ENCODE assay signal across 9 mouse cellular contexts in genomic region chr17:68273954-68274353, GRCm38 (mm10). TPM values are rescaled to one million over a fixed set of nuclear protein-coding genes. Genes with fewer than 3 reads are reported as not detected.
DNase-seq lines count a peak whose midpoint lies in the region; ATAC-seq and TF ChIP-seq lines count a peak whose summit lies in the region.
"Had no signal": no experiment of that assay in that cellular context is flagged by ENCODE, and none has a peak within 500 bp of the region (broad histone marks: within the 10 kb centered on the region; RNA-seq: fewer than 3 reads in every experiment).

No protein-coding gene starts in this region.

- TF ChIP-seq POLR2A in limb, embryonic 14.5 days (IDR thresholded peaks at IDR 0.05; ENCODE audit: borderline replicate concordance, extremely low read depth, insufficient read depth, insufficient read length), result no peak

- peak; percentile 63 for ATAC-seq in forebrain, embryonic 15.5 days (replicated peaks)
- no peak for ATAC-seq in limb, embryonic 14.5 days (ENCODE audit: low FRiP score, low read depth)
- 0 out of 2 replicates have a peak, but pooled peaks have one; percentile 43 for ATAC-seq in stomach, embryonic 14.5 days (ENCODE audit: insufficient number of reproducible peaks, insufficient read depth, low FRiP score, low read depth)

- H3K9ac ChIP-seq in forebrain, embryonic 15.5 days (replicated peaks), result peak overlapping the region; percentile 53
- H3K9ac ChIP-seq in limb, embryonic 14.5 days (ENCODE audit: low read depth, low read length, severe bottlenecking), result peak overlapping the region; percentile 38
- no peak overlapping the region for H3K9ac ChIP-seq in stomach, embryonic 14.5 days (replicated peaks; ENCODE audit: low read depth, low read length)

- DNase-seq in left cerebral cortex, postnatal 4 days, result peak; percentile 23
- DNase-seq in left cerebral cortex, postnatal 14 days (ENCODE audit: low spot score in 2 of 2), result no peak
- no peak for DNase-seq in limb, embryonic 14.5 days (ENCODE audit: low spot score)
- DNase-seq in ovary, postnatal 36 days (ENCODE audit: low spot score), result no peak
- DNase-seq in layer of hippocampus, adult 9-10 months (ENCODE audit: low spot score), result no peak

- H3K9me3 ChIP-seq in forebrain, embryonic 15.5 days, result no peaks in the 10 kb centered on the region
- H3K9me3 ChIP-seq in limb, embryonic 14.5 days (ENCODE audit: control insufficient read depth, low read length), result no peaks in the 10 kb centered on the region
- H3K9me3 ChIP-seq in stomach, embryonic 14.5 days (ENCODE audit: control insufficient read depth, low read depth, low read length), result no peaks in the 10 kb centered on the region

- intact Hi-C loops in left cerebral cortex, postnatal 4 days (cut with DNase I), result no loop called here
- intact Hi-C loops in left cerebral cortex, postnatal 14 days (cut with DNase I), result no loop called here

- 14% methylated on average over 14 of the region's 14 CpGs for WGBS in forebrain, embryonic 15.5 days
- WGBS in limb, embryonic 14.5 days, result 21% methylated on average over 12 of the region's 14 CpGs
- WGBS in stomach, embryonic 14.5 days, result 14% methylated on average over 14 of the region's 14 CpGs

- H3K27ac ChIP-seq in forebrain, embryonic 15.5 days (replicated peaks), result no peak overlapping the region
- no peak overlapping the region for H3K27ac ChIP-seq in limb, embryonic 14.5 days (replicated peaks; ENCODE audit: low read depth, low read length)
- H3K27ac ChIP-seq in stomach, embryonic 14.5 days (ENCODE audit: low read length), result no peak overlapping the region

- peaks cover 10% of the 10 kb centered on the region for H3K4me1 ChIP-seq in forebrain, embryonic 15.5 days
- peaks cover 5% of the 10 kb centered on the region; the same call in 1 of the 2 replicates for H3K4me1 ChIP-seq in limb, embryonic 14.5 days (ENCODE audit: control insufficient read depth, insufficient read depth, low read length)
- 0 out of 2 replicates have a peak, but pooled peaks cover 3% of the 10 kb centered on the region for H3K4me1 ChIP-seq in stomach, embryonic 14.5 days (ENCODE audit: control insufficient read depth, insufficient read depth, low read length)

- H3K36me3 ChIP-seq in forebrain, embryonic 15.5 days, result no peaks in the 10 kb centered on the region
- H3K36me3 ChIP-seq in limb, embryonic 14.5 days (ENCODE audit: control insufficient read depth, insufficient read depth, low read length), result no peaks in the 10 kb centered on the region
- no peaks in the 10 kb centered on the region for H3K36me3 ChIP-seq in stomach, embryonic 14.5 days (ENCODE audit: control insufficient read depth, insufficient read depth, low read length)

- peak overlapping the region; percentile 97 for H3K4me2 ChIP-seq in forebrain, embryonic 15.5 days (replicated peaks)
- H3K4me2 ChIP-seq in limb, embryonic 14.5 days (replicated peaks; ENCODE audit: low read depth, low read length, severe bottlenecking), result peak overlapping the region; percentile 91
- peak overlapping the region; percentile 92 for H3K4me2 ChIP-seq in stomach, embryonic 14.5 days (replicated peaks; ENCODE audit: low read depth, low read length)

- no peaks in the 10 kb centered on the region for H3K27me3 ChIP-seq in forebrain, embryonic 15.5 days
- H3K27me3 ChIP-seq in limb, embryonic 14.5 days (ENCODE audit: control insufficient read depth, insufficient read depth, low read length), result peaks cover 13% of the 10 kb centered on the region
- H3K27me3 ChIP-seq in stomach, embryonic 14.5 days (ENCODE audit: control insufficient read depth, insufficient read depth, low read length), result peaks cover 12% of the 10 kb centered on the region; the same call in 1 of the 2 replicates

- peak overlapping the region; percentile 56 for H3K4me3 ChIP-seq in forebrain, embryonic 15.5 days
- H3K4me3 ChIP-seq in limb, embryonic 14.5 days (replicated peaks; ENCODE audit: low read length), result peak overlapping the region; percentile 42
- peak overlapping the region; percentile 36 for H3K4me3 ChIP-seq in stomach, embryonic 14.5 days (ENCODE audit: low read depth, low read length)

RNA-seq across cellular contexts. Expression of gene L3mbtl4, which starts 0.4 kb away (rescaled TPM):
- 10 to 100 TPM in 1 of 2 experiments, 1 to 10 TPM in 1; 9.2 to 10.8 TPM for total RNA-seq in left cerebral cortex, postnatal 4 days (2021)
- total RNA-seq in left cerebral cortex, postnatal 14 days (2021), result 1 to 10 TPM; 3.9 to 5.0 TPM
- 2.0 and 2.2 TPM in 2 replicates for polyA plus RNA-seq in forebrain, embryonic 15.5 days (2015; fragmentation: Nextera tagmentation; extraction: Ambion mirVana)
- polyA plus RNA-seq in limb, embryonic 14.5 days (2012; rRNA removed), result 0.10 and 0.12 TPM in 2 replicates
- polyA plus RNA-seq in limb, embryonic 14.5 days (2014; fragmentation: Nextera tagmentation; extraction: Ambion mirVana), result 0.12 TPM in 1 of 2 replicates, not detected in the other
- not detected in 2 replicates for polyA plus RNA-seq in stomach, embryonic 14.5 days (2014; fragmentation: Nextera tagmentation; extraction: Ambion mirVana)
- total RNA-seq: megakaryocyte progenitor cell, adult 5-6 weeks had no signal
- polyA plus RNA-seq: thymus, postnatal 0 days had no signal
